Mouse (Mus musculus): ENCODE measurements around the gene Cdip1.

Cdip1 gene

GRCm38 (mm10) chr16:4773289-4773970, 16.7 kb downstream of the Cdip1 start:
- no peak for ATAC-seq (ENCODE audit: low TSS enrichment)

- no peak for ATAC-seq (ENCODE audit: low TSS enrichment)
Measured at GRCm38 (mm10) chr16:4768719-4769118, 21.4 kb downstream of the Cdip1 start.

- no peak for ATAC-seq (ENCODE audit: low TSS enrichment)
Measured at GRCm38 (mm10) chr16:4767012-4767790, 22.9 kb downstream of the Cdip1 start.

- no peak for ATAC-seq (ENCODE audit: low TSS enrichment)
Measured at GRCm38 (mm10) chr16:4765852-4766251, 24.2 kb downstream of the Cdip1 start.

GRCm38 (mm10) chr16:4763276-4763675, 26.8 kb downstream of the Cdip1 start:
- peak; percentile 88 for ATAC-seq (ENCODE audit: low TSS enrichment)

GRCm38 (mm10) chr16:4762437-4762836, 27.7 kb downstream of the Cdip1 start:
- ATAC-seq (ENCODE audit: low TSS enrichment): no peak

GRCm38 (mm10) chr16:4756660-4757335, 33.3 kb downstream of the Cdip1 start:
- peak; percentile 70 for ATAC-seq (ENCODE audit: low TSS enrichment)

- ATAC-seq (ENCODE audit: low TSS enrichment): no peak
Measured at GRCm38 (mm10) chr16:4754045-4754444, 36.0 kb downstream of the Cdip1 start.

- ATAC-seq (ENCODE audit: low TSS enrichment): no peak
Measured at GRCm38 (mm10) chr16:4752155-4752554, 37.9 kb downstream of the Cdip1 start.

- ATAC-seq (ENCODE audit: low TSS enrichment): no peak
Measured at GRCm38 (mm10) chr16:4742186-4742585, 47.9 kb downstream of the Cdip1 start.

GRCm38 (mm10) chr16:4739994-4740393, 50.1 kb downstream of the Cdip1 start:
- no peak for ATAC-seq (ENCODE audit: low TSS enrichment)

GRCm38 (mm10) chr16:4736262-4736661, 53.8 kb downstream of the Cdip1 start:
- ATAC-seq (ENCODE audit: low TSS enrichment): no peak

GRCm38 (mm10) chr16:4730776-4731358, 59.2 kb downstream of the Cdip1 start:
- no peak for ATAC-seq (ENCODE audit: low TSS enrichment)

GRCm38 (mm10) chr16:4727963-4728362, 62.1 kb downstream of the Cdip1 start:
- ATAC-seq (ENCODE audit: low TSS enrichment): no peak

- no peak for ATAC-seq (ENCODE audit: low TSS enrichment)
Measured at GRCm38 (mm10) chr16:4727526-4727925, 62.6 kb downstream of the Cdip1 start.

- ATAC-seq (ENCODE audit: low TSS enrichment): peak; percentile 36
Measured at GRCm38 (mm10) chr16:4726528-4727128, 63.5 kb downstream of the Cdip1 start.

GRCm38 (mm10) chr16:4725780-4726527, 64.1 kb downstream of the Cdip1 start, which contains the start of gene Hmox2:
Hmox2 (plus strand) TSS chr16:4726361.
- peak; percentile 96 for ATAC-seq (ENCODE audit: low TSS enrichment)

GRCm38 (mm10) chr16:4725266-4725665, 64.8 kb downstream of the Cdip1 start:
- no peak for ATAC-seq (ENCODE audit: low TSS enrichment)

GRCm38 (mm10) chr16:4722915-4723209, 67.2 kb downstream of the Cdip1 start:
- ATAC-seq (ENCODE audit: low TSS enrichment): no peak

GRCm38 (mm10) chr16:4722128-4722914, 67.8 kb downstream of the Cdip1 start:
- no peak for ATAC-seq (ENCODE audit: low TSS enrichment)

All from frontal cortex, adult (tissue).